Mouse (Mus musculus) stomach, embryonic 15.5 days (tissue): ENCODE results near the gene Olfr801. TPM values are rescaled to one million over a fixed set of nuclear protein-coding genes. Genes with fewer than 3 reads are reported as not detected.

Source experiments
- ATAC-seq: fragments of 200-750 bp; cut with Nextera tagmentation; 2 replicates; pipeline ENCODE4 v1.8.0; 2017; ENCODE audit warnings: low read depth, moderate number of reproducible peaks, moderate TSS enrichment; ENCODE audit not compliant: insufficient read depth, low FRiP score
- H3K27ac ChIP-seq: fragments of 300-500 bp; sonication (generic); 2 replicates; pipeline ENCODE4 v1.5.1; 2015; ENCODE audit warnings: mild to moderate bottlenecking, inconsistent platforms
- H3K27me3 ChIP-seq: fragments of 300-500 bp; sonication (generic); replicated peaks from 2 replicates; pipeline ENCODE4 v1.6.1; 2015; ENCODE audit warnings: inconsistent platforms
- H3K36me3 ChIP-seq: fragments of 300-500 bp; sonication (generic); 2 replicates; pipeline ENCODE4 v1.6.1; 2015; ENCODE audit warnings: inconsistent platforms
- H3K4me1 ChIP-seq: fragments of 300-500 bp; sonication (generic); 2 replicates; pipeline ENCODE4 v1.6.1; 2015; ENCODE audit warnings: inconsistent platforms
- H3K4me2 ChIP-seq: fragments of 300-500 bp; sonication (generic); 2 replicates; pipeline ENCODE4 v1.6.1; 2015; ENCODE audit warnings: mild to moderate bottlenecking, inconsistent platforms
- H3K4me3 ChIP-seq: fragments of 300-500 bp; sonication (generic); replicated peaks from 2 replicates; pipeline ENCODE4 v1.5.1; 2015; ENCODE audit warnings: inconsistent platforms
- H3K9ac ChIP-seq: fragments of 300-500 bp; sonication (generic); 2 replicates; pipeline ENCODE4 v1.6.1; 2015; ENCODE audit warnings: inconsistent platforms
- H3K9me3 ChIP-seq: fragments of 300-500 bp; sonication (generic); 2 replicates; pipeline ENCODE4 v1.6.1; 2016; ENCODE audit warnings: inconsistent platforms
- WGBS: fragments of 180-500 bp; shearing (Covaris S2); methylation state at CpG from one replicate; pipeline ENCODE4 v1.1.7; 2015; 5-methylcytosine and 5-hydroxymethylcytosine counted together
- polyA plus RNA-seq: library from polyadenylated mRNA; unstranded; fragments of >200 nt; fragmentation: Nextera tagmentation; extraction: Ambion mirVana; gene quantifications from 2 replicates; pipeline ENCODE4 v1.2.1, GENCODE M21; 2015

The Olfr801 gene
- polyA plus RNA-seq = not detected in 2 replicates

GRCm38 (mm10) chr10:129673765-129674164 is at the start of gene Olfr801:
Gene Olfr801 (minus strand): TSS chr10:129673865.
- Histone ChIP-seq H3K9me3 (no peaks in the 10 kb centered on the region), H3K27ac (no peak within 1 kb of the TSS), H3K9ac (no peak within 1 kb of the TSS), H3K4me2 (no peak within 1 kb of the TSS), H3K36me3 (no peaks in the 10 kb centered on the region), H3K4me3 (no peak within 1 kb of the TSS), H3K27me3 (no peaks in the 10 kb centered on the region), H3K4me1 (no peaks in the 10 kb centered on the region)
- 49% methylated on average over 1 of the region's 1 CpGs for WGBS
- ATAC-seq = no peak

- no peaks in the 10 kb centered on the region for H3K4me1 ChIP-seq
- no peak within 1 kb of the TSS for H3K9ac ChIP-seq
- no peak within 1 kb of the TSS for H3K27ac ChIP-seq
- no peaks in the 10 kb centered on the region for H3K27me3 ChIP-seq
- H3K4me2 ChIP-seq = no peak within 1 kb of the TSS
- ATAC-seq = no peak
- no peaks in the 10 kb centered on the region for H3K36me3 ChIP-seq
- no peak within 1 kb of the TSS for H3K4me3 ChIP-seq
- H3K9me3 ChIP-seq = no peaks in the 10 kb centered on the region
Measured at GRCm38 (mm10) chr10:129702910-129703309, 29.2 kb upstream of the Olfr801 start, which contains the start of gene Olfr804. Gene Olfr804 (plus strand): TSS chr10:129703210.

DNA sequence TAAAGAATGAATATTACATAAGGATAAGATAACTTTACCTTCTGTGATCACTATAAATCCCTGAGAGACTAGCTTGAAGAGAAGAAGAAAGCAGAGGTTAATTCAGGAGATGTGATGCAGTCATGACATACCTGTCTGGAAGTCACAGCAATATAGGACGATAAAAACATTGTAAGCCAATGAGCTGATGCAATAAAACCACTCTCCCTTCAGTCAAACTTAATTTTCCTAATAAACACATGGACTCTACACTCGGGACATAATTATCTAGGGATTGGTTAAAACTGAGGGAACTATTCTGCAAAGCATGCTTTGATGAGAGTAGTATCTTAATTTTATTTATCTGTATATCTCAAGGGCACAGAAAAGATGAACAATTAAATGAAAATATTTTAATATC is 20.5 kb upstream of the Olfr801 start, which contains the start of gene Olfr803:
Gene Olfr803 (minus strand): TSS at position 101 of the 400 bp plus-strand sequence.
- no peak within 1 kb of the TSS for H3K4me2 ChIP-seq
- H3K36me3 ChIP-seq = no peaks in the 10 kb centered on the region
- no peaks in the 10 kb centered on the region for H3K4me1 ChIP-seq
- H3K9ac ChIP-seq = no peak within 1 kb of the TSS
- 86% methylated on average over 2 of the region's 2 CpGs for WGBS
- no peaks in the 10 kb centered on the region for H3K9me3 ChIP-seq
- H3K4me3 ChIP-seq = no peak within 1 kb of the TSS
- no peak for ATAC-seq
- no peaks in the 10 kb centered on the region for H3K27me3 ChIP-seq
- H3K27ac ChIP-seq = no peak within 1 kb of the TSS

- Histone ChIP-seq H3K27ac (no peak within 1 kb of the TSS), H3K36me3 (no peaks in the 10 kb centered on the region), H3K9ac (no peak within 1 kb of the TSS), H3K9me3 (no peaks in the 10 kb centered on the region), H3K27me3 (no peaks in the 10 kb centered on the region), H3K4me2 (no peak within 1 kb of the TSS), H3K4me1 (no peaks in the 10 kb centered on the region), H3K4me3 (no peak within 1 kb of the TSS)
- no peak for ATAC-seq
- 26% methylated on average over 1 of the region's 1 CpGs for WGBS
Measured at GRCm38 (mm10) chr10:129688069-129688468, 14.4 kb upstream of the Olfr801 start, which contains the start of gene Olfr802. Gene Olfr802 (minus strand): TSS chr10:129688169.

GRCm38 (mm10) chr10:129657394-129657793 is 16.3 kb downstream of the Olfr801 start, which contains the start of gene Olfr800:
Gene Olfr800 (plus strand): TSS chr10:129657694.
- Histone ChIP-seq H3K27me3 (no peaks in the 10 kb centered on the region), H3K4me1 (no peaks in the 10 kb centered on the region), H3K4me2 (no peak within 1 kb of the TSS), H3K36me3 (no peaks in the 10 kb centered on the region), H3K9me3 (no peaks in the 10 kb centered on the region), H3K9ac (no peak within 1 kb of the TSS), H3K4me3 (no peak within 1 kb of the TSS), H3K27ac (no peak within 1 kb of the TSS)
- ATAC-seq = no peak

GRCm38 (mm10) chr10:129651763-129652162 is 21.9 kb downstream of the Olfr801 start:
- H3K27ac ChIP-seq = no peak overlapping the region
- ATAC-seq = no peak
- no peaks in the 10 kb centered on the region for H3K36me3 ChIP-seq
- H3K4me1 ChIP-seq = no peaks in the 10 kb centered on the region
- H3K9me3 ChIP-seq = no peaks in the 10 kb centered on the region
- H3K4me3 ChIP-seq = no peak overlapping the region
- H3K9ac ChIP-seq = no peak overlapping the region
- WGBS = 70% methylated on average over 1 of the region's 1 CpGs
- no peaks in the 10 kb centered on the region for H3K27me3 ChIP-seq
- no peak overlapping the region for H3K4me2 ChIP-seq

DNA sequence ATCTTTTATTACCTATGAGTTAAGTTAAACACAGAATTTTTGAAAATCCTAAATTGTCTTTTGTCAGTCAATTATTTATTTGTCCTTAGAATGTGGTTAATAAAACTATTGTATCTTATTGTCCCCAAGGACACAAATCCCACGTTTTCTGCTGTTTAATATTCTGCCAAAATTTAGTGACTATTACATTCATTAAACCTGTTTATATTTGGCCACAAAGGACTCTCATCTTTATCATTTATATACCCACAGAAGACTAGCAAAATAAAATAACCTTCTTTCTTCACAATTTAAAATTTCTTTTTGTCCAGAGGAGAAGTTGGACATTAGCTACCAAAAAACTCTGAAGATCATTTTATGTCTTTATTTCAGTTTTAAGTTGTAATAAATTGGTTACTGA is 36.5 kb downstream of the Olfr801 start, which contains the start of gene Olfr799:
Gene Olfr799 (plus strand): TSS at position 301 of the 400 bp plus-strand sequence.
- no peak within 1 kb of the TSS for H3K4me2 ChIP-seq

DNA sequence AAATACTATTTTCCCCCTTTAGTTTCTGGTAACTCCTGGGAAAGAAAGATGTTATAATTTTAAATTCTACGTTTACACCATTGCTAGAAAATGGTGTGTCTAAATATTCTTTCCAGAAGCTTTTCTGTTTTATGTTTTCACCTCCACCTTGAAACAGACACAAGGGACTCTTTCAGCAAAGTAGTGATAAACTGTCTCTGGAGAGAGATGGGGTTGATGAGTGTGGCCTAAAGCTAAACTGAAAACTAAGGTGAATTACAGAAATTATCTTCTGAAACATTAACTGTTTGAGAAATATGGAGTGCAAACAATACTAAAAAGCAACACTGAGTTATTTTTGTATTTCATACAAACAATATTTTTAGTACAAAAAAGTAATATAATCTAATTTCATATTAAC is 45.8 kb downstream of the Olfr801 start, which contains the start of gene Olfr798:
Gene Olfr798 (minus strand): TSS at position 101 of the 400 bp plus-strand sequence.
- Histone ChIP-seq H3K4me2 (no peak within 1 kb of the TSS), H3K4me1 (no peaks in the 10 kb centered on the region), H3K36me3 (no peaks in the 10 kb centered on the region), H3K27ac (no peak within 1 kb of the TSS), H3K4me3 (no peak within 1 kb of the TSS), H3K9ac (no peak within 1 kb of the TSS), H3K27me3 (no peaks in the 10 kb centered on the region), H3K9me3 (no peaks in the 10 kb centered on the region)
- WGBS = 79% methylated on average over 1 of the region's 1 CpGs
- no peak for ATAC-seq

More for the DNA sequence above, 36.5 kb downstream of the Olfr801 start, which contains the start of gene Olfr799:
- Histone ChIP-seq H3K4me3 (no peak within 1 kb of the TSS), H3K36me3 (no peaks in the 10 kb centered on the region), H3K27me3 (no peaks in the 10 kb centered on the region), H3K27ac (no peak within 1 kb of the TSS), H3K9me3 (no peaks in the 10 kb centered on the region), H3K4me1 (no peaks in the 10 kb centered on the region), H3K9ac (no peak within 1 kb of the TSS)
- WGBS = 24% methylated on average over 1 of the region's 1 CpGs
- no peak for ATAC-seq

- H3K27me3 ChIP-seq = no peaks in the 10 kb centered on the region
- H3K9me3 ChIP-seq = no peaks in the 10 kb centered on the region
- no peak overlapping the region for H3K4me3 ChIP-seq
- H3K36me3 ChIP-seq = no peaks in the 10 kb centered on the region
- H3K4me1 ChIP-seq = no peaks in the 10 kb centered on the region
- ATAC-seq = no peak
- H3K27ac ChIP-seq = no peak overlapping the region
- H3K4me2 ChIP-seq = no peak overlapping the region
- H3K9ac ChIP-seq = no peak overlapping the region
Measured at GRCm38 (mm10) chr10:129623251-129623650, 50.4 kb downstream of the Olfr801 start.

DNA sequence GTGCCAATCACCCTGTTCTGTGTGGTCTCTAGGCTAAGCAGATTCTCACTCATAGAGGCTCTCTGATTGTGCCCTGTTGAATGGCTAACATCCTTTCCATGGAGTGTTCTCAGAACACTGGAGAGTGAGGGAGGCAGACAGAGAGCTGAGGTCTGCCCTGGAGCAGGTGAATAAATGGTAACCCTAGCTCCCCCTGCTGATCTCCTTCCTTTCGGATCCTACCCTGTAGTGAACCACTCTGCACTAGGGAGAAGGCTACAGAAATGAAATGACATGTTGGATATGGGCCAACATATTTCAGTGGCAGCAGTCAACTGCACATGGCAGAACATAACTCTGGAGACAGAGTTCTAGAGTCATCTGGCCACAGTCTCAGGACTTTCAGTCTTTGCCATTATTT is 51.9 kb downstream of the Olfr801 start:
- no peak overlapping the region for H3K4me3 ChIP-seq
- H3K27me3 ChIP-seq = no peaks in the 10 kb centered on the region
- no peaks in the 10 kb centered on the region for H3K36me3 ChIP-seq
- no peak overlapping the region for H3K9ac ChIP-seq
- no peaks in the 10 kb centered on the region for H3K4me1 ChIP-seq
- H3K27ac ChIP-seq = no peak overlapping the region
- no peak overlapping the region for H3K4me2 ChIP-seq
- no peaks in the 10 kb centered on the region for H3K9me3 ChIP-seq
- 11% methylated on average over 1 of the region's 1 CpGs for WGBS
- ATAC-seq = no peak

Other genes with a start within 250 kb of the Olfr801 start
- gene Olfr786, start 246.6 kb downstream of the Olfr801 start, polyA plus RNA-seq = not detected in 2 replicates
- not detected in 2 replicates for gene Olfr787, start 212.0 kb downstream of the Olfr801 start, polyA plus RNA-seq
- not detected in 2 replicates for gene Olfr788, start 202.9 kb downstream of the Olfr801 start, polyA plus RNA-seq
- not detected in 2 replicates for gene Olfr789, start 189.1 kb downstream of the Olfr801 start, polyA plus RNA-seq
- not detected in 2 replicates for gene Olfr790, start 175.4 kb downstream of the Olfr801 start, polyA plus RNA-seq
- not detected in 2 replicates for gene Olfr791, start 152.1 kb downstream of the Olfr801 start, polyA plus RNA-seq
- gene Olfr792, start 134.7 kb downstream of the Olfr801 start, polyA plus RNA-seq = not detected in 2 replicates
- gene Olfr794, start 106.2 kb downstream of the Olfr801 start, polyA plus RNA-seq = not detected in 2 replicates
- not detected in 2 replicates for gene Olfr796, start 61.3 kb downstream of the Olfr801 start, polyA plus RNA-seq
- gene Olfr798, start 45.9 kb downstream of the Olfr801 start, polyA plus RNA-seq = not detected in 2 replicates
- gene Olfr799, start 36.4 kb downstream of the Olfr801 start, polyA plus RNA-seq = not detected in 2 replicates
- gene Olfr800, start 16.2 kb downstream of the Olfr801 start, polyA plus RNA-seq = not detected in 2 replicates
- not detected in 2 replicates for gene Olfr802, start 14.3 kb upstream of the Olfr801 start, polyA plus RNA-seq
- not detected in 2 replicates for gene Olfr803, start 20.4 kb upstream of the Olfr801 start, polyA plus RNA-seq
- gene Olfr804, start 29.3 kb upstream of the Olfr801 start, polyA plus RNA-seq = not detected in 2 replicates
- not detected in 2 replicates for gene Olfr805, start 55.5 kb upstream of the Olfr801 start, polyA plus RNA-seq
- not detected in 2 replicates for gene Olfr806, start 68.1 kb upstream of the Olfr801 start, polyA plus RNA-seq
- not detected in 2 replicates for gene Olfr807, start 83.9 kb upstream of the Olfr801 start, polyA plus RNA-seq
- not detected in 2 replicates for gene Olfr808, start 91.6 kb upstream of the Olfr801 start, polyA plus RNA-seq
- gene Olfr809, start 100.8 kb upstream of the Olfr801 start, polyA plus RNA-seq = not detected in 2 replicates
- gene Olfr810, start 121.1 kb upstream of the Olfr801 start, polyA plus RNA-seq = not detected in 2 replicates
- gene Olfr811, start 130.5 kb upstream of the Olfr801 start, polyA plus RNA-seq = not detected in 2 replicates
- gene Olfr812, start 172.2 kb upstream of the Olfr801 start, polyA plus RNA-seq = not detected in 2 replicates
- gene Olfr813, start 181.5 kb upstream of the Olfr801 start, polyA plus RNA-seq = not detected in 2 replicates
- not detected in 2 replicates for gene Olfr814, start 206.0 kb upstream of the Olfr801 start, polyA plus RNA-seq
- gene Olfr815, start 232.0 kb upstream of the Olfr801 start, polyA plus RNA-seq = not detected in 2 replicates
- not detected in 2 replicates for gene Olfr816, start 241.7 kb upstream of the Olfr801 start, polyA plus RNA-seq